Mouse (Mus musculus) G1E (cell line): ENCODE measurements around the gene Tmem115. TPM values are rescaled to one million over a fixed set of nuclear protein-coding genes. Genes with fewer than 3 reads are reported as not detected.

Experiments
- ATAC-seq: 2 replicates; pipeline ENCODE4 v1.8.0; 2016; ENCODE audit warnings: mild to moderate bottlenecking; ENCODE audit not compliant: insufficient number of reproducible peaks, poor library complexity, low FRiP score, severe bottlenecking; ENCODE audit errors: extremely low read depth
- DNase-seq: peaks from one replicate; pipeline ENCODE4 v3.0.0; 2012; ENCODE audit warnings: low spot score
- H3K27me3 ChIP-seq: 2 replicates; pipeline ENCODE4 v1.6.1; 2012; ENCODE audit warnings: mild to moderate bottlenecking, low read length, inconsistent platforms; ENCODE audit not compliant: insufficient read depth
- H3K36me3 ChIP-seq: replicated peaks from 2 replicates; pipeline ENCODE3; 2012; ENCODE audit warnings: mild to moderate bottlenecking, inconsistent platforms
- H3K4me1 ChIP-seq: 2 replicates; pipeline ENCODE4 v1.6.1; 2012; ENCODE audit warnings: low read depth, low read length, inconsistent platforms, mixed read lengths; ENCODE audit not compliant: insufficient read depth
- H3K4me3 ChIP-seq: 2 replicates; pipeline ENCODE4 v1.5.1; 2012; ENCODE audit warnings: low read depth, mild to moderate bottlenecking, inconsistent platforms, low read length, moderate library complexity, mixed read lengths
- H3K9me3 ChIP-seq: replicated peaks from 2 replicates; pipeline ENCODE4 v1.6.1; 2012; ENCODE audit warnings: inconsistent platforms
- CTCF ChIP-seq: IDR thresholded peaks from 2 replicates; pipeline ENCODE4 v1.5.1; 2012; ENCODE audit warnings: low read depth, low read length, inconsistent platforms, mixed read lengths
- GATA1 ChIP-seq: IDR thresholded peaks from 2 replicates; pipeline ENCODE4 v1.6.1; 2012; ENCODE audit warnings: borderline replicate concordance, low read length, inconsistent platforms, mixed read lengths
- GATA2 ChIP-seq: IDR thresholded peaks from 2 replicates; pipeline ENCODE4 v1.6.1; 2012; ENCODE audit warnings: low read depth, low read length, inconsistent platforms, borderline replicate concordance
- POLR2AphosphoS5 ChIP-seq: IDR thresholded peaks from 2 replicates; pipeline ENCODE4 v1.6.1; 2012; ENCODE audit warnings: low read depth, low read length, inconsistent platforms; ENCODE audit not compliant: insufficient replicate concordance
- TAL1 ChIP-seq: conservative IDR thresholded peaks from 2 replicates; pipeline ENCODE4 v1.6.1; 2012; ENCODE audit warnings: low read depth, low read length, inconsistent platforms, mixed read lengths
- polyA plus RNA-seq: library from polyadenylated mRNA; stranded (reverse); fragments of >175 nt; gene quantifications from 2 replicates; pipeline ENCODE4 v1.2.3, GENCODE M21; 2012
- total RNA-seq, 2 experiments: library from RNA; stranded (forward) in 1 of 2; stranded (reverse) in 1 of 2; fragments of 200-1000 nt in 1 of 2; fragments of >200 nt in 1 of 2; fragmentation: Nextera tagmentation in 1 of 2; gene quantifications; 2 replicates each; pipeline ENCODE4 v1.2.3; 2014 to 2017

Tmem115 gene
- total and polyA plus RNA-seq, 3 experiments = 18.0 to 27.1 (median 20.5) TPM

GRCm38 (mm10) chr9:107542352-107542686 is 8.6 kb downstream of the Tmem115 start:
- ATAC-seq (no peak), DNase-seq (no peak)
- H3K4me3 ChIP-seq = peak overlapping the region; percentile 79
- H3K27me3 ChIP-seq = no peaks in the 10 kb centered on the region
- H3K36me3 ChIP-seq = peaks cover 74% of the 10 kb centered on the region
- H3K4me1 ChIP-seq = peaks cover 79% of the 10 kb centered on the region
- no peaks in the 10 kb centered on the region for H3K9me3 ChIP-seq
- TF ChIP-seq TAL1 (no peak), POLR2AphosphoS5 (no peak), CTCF (no peak), GATA1 (no peak), GATA2 (no peak)

GRCm38 (mm10) chr9:107542721-107543120 is 9.0 kb downstream of the Tmem115 start:
- no peak for TF ChIP-seq TAL1
- TF ChIP-seq POLR2AphosphoS5 = no peak
- TF ChIP-seq GATA1 = no peak
- no peak for TF ChIP-seq CTCF
- no peak for TF ChIP-seq GATA2
- DNase-seq (no peak), ATAC-seq (no peak)
- Histone ChIP-seq H3K27me3 (no peaks in the 10 kb centered on the region), H3K4me1 (peaks cover 79% of the 10 kb centered on the region), H3K4me3 (peak overlapping the region; percentile 79), H3K36me3 (peaks cover 70% of the 10 kb centered on the region), H3K9me3 (no peaks in the 10 kb centered on the region)

- ATAC-seq (no peak), DNase-seq (no peak)
- no peak overlapping the region; the same call in 1 of the 2 replicates for H3K4me3 ChIP-seq
- H3K4me1 ChIP-seq = peaks cover 79% of the 10 kb centered on the region
- no peak for TF ChIP-seq CTCF
- TF ChIP-seq GATA2 = no peak
- no peak for TF ChIP-seq GATA1
- no peak for TF ChIP-seq TAL1
- no peak for TF ChIP-seq POLR2AphosphoS5
- H3K27me3 ChIP-seq = no peaks in the 10 kb centered on the region
- peaks cover 64% of the 10 kb centered on the region for H3K36me3 ChIP-seq
- H3K9me3 ChIP-seq = no peaks in the 10 kb centered on the region
Observed at GRCm38 (mm10) chr9:107543299-107543698, 9.6 kb downstream of the Tmem115 start.

GRCm38 (mm10) chr9:107544196-107544700 is 10.5 kb downstream of the Tmem115 start:
- ATAC-seq (no peak), DNase-seq (no peak)
- H3K4me3 ChIP-seq = no peak overlapping the region
- no peak for TF ChIP-seq GATA2
- TF ChIP-seq POLR2AphosphoS5 = no peak
- no peak for TF ChIP-seq TAL1
- TF ChIP-seq GATA1 = no peak
- no peak for TF ChIP-seq CTCF
- no peaks in the 10 kb centered on the region for H3K9me3 ChIP-seq
- H3K27me3 ChIP-seq = no peaks in the 10 kb centered on the region
- H3K36me3 ChIP-seq = peaks cover 54% of the 10 kb centered on the region
- H3K4me1 ChIP-seq = peaks cover 77% of the 10 kb centered on the region

GRCm38 (mm10) chr9:107544729-107545128 is 11.0 kb downstream of the Tmem115 start:
- Histone ChIP-seq H3K9me3 (no peaks in the 10 kb centered on the region), H3K4me3 (no peak overlapping the region), H3K27me3 (no peaks in the 10 kb centered on the region), H3K36me3 (peaks cover 50% of the 10 kb centered on the region), H3K4me1 (peaks cover 77% of the 10 kb centered on the region)
- no peak for TF ChIP-seq GATA1
- no peak for TF ChIP-seq POLR2AphosphoS5
- no peak for TF ChIP-seq TAL1
- no peak for TF ChIP-seq GATA2
- no peak for TF ChIP-seq CTCF
- ATAC-seq (no peak), DNase-seq (no peak)

GRCm38 (mm10) chr9:107545199-107545598 is 11.5 kb downstream of the Tmem115 start:
- Histone ChIP-seq H3K27me3 (no peaks in the 10 kb centered on the region), H3K9me3 (no peaks in the 10 kb centered on the region), H3K4me1 (peaks cover 74% of the 10 kb centered on the region), H3K36me3 (peaks cover 45% of the 10 kb centered on the region), H3K4me3 (no peak overlapping the region)
- DNase-seq (no peak), ATAC-seq (no peak)
- TF ChIP-seq GATA2 = no peak
- no peak for TF ChIP-seq CTCF
- TF ChIP-seq GATA1 = no peak
- no peak for TF ChIP-seq TAL1
- no peak for TF ChIP-seq POLR2AphosphoS5
